Mouse (Mus musculus): ENCODE results near the gene Hspbp1.

Gene Hspbp1

GRCm38 (mm10) chr7:4684632-4685417 lies at the start of gene Hspbp1:
Hspbp1 (minus strand) TSS chr7:4685068.
- peak; percentile 95 for DNase-seq (ENCODE audit: extremely low read depth, insufficient read length, low spot score)

- DNase-seq (ENCODE audit: extremely low read depth, insufficient read length, low spot score): peak; percentile 59
Measured at GRCm38 (mm10) chr7:4732968-4733392, 48.1 kb upstream of the Hspbp1 start.

- no peak for DNase-seq (ENCODE audit: extremely low read depth, insufficient read length, low spot score)
Measured at GRCm38 (mm10) chr7:4731090-4731489, 46.2 kb upstream of the Hspbp1 start.

- DNase-seq (ENCODE audit: extremely low read depth, insufficient read length, low spot score): no peak
Measured at GRCm38 (mm10) chr7:4725169-4725568, 40.3 kb upstream of the Hspbp1 start, which contains the start of gene Tmem150b. Tmem150b (minus strand) TSS chr7:4725249.

- DNase-seq (ENCODE audit: extremely low read depth, insufficient read length, low spot score): no peak
Measured at GRCm38 (mm10) chr7:4724359-4724758, 39.5 kb upstream of the Hspbp1 start.

GRCm38 (mm10) chr7:4723508-4723907 lies 38.6 kb upstream of the Hspbp1 start:
- DNase-seq (ENCODE audit: extremely low read depth, insufficient read length, low spot score): no peak

GRCm38 (mm10) chr7:4719276-4719675 lies 34.4 kb upstream of the Hspbp1 start:
- no peak for DNase-seq (ENCODE audit: extremely low read depth, insufficient read length, low spot score)

- no peak for DNase-seq (ENCODE audit: extremely low read depth, insufficient read length, low spot score)
Measured at GRCm38 (mm10) chr7:4716955-4717354, 32.1 kb upstream of the Hspbp1 start.

GRCm38 (mm10) chr7:4712594-4712993 lies 27.7 kb upstream of the Hspbp1 start:
- DNase-seq (ENCODE audit: extremely low read depth, insufficient read length, low spot score): no peak

GRCm38 (mm10) chr7:4705098-4705497 lies 20.2 kb upstream of the Hspbp1 start:
- no peak for DNase-seq (ENCODE audit: extremely low read depth, insufficient read length, low spot score)

- no peak for DNase-seq (ENCODE audit: extremely low read depth, insufficient read length, low spot score)
Measured at GRCm38 (mm10) chr7:4703195-4703594, 18.3 kb upstream of the Hspbp1 start.

GRCm38 (mm10) chr7:4702334-4702733 lies 17.5 kb upstream of the Hspbp1 start:
- no peak for DNase-seq (ENCODE audit: extremely low read depth, insufficient read length, low spot score)

- DNase-seq (ENCODE audit: extremely low read depth, insufficient read length, low spot score): no peak
Measured at GRCm38 (mm10) chr7:4693004-4693403, 8.1 kb upstream of the Hspbp1 start.

- no peak for DNase-seq (ENCODE audit: extremely low read depth, insufficient read length, low spot score)
Measured at GRCm38 (mm10) chr7:4690951-4691653, 6.2 kb upstream of the Hspbp1 start.

- no peak for DNase-seq (ENCODE audit: extremely low read depth, insufficient read length, low spot score)
Measured at GRCm38 (mm10) chr7:4690387-4690786, 5.5 kb upstream of the Hspbp1 start, which contains the start of gene Brsk1. Brsk1 (plus strand) TSS chr7:4690604.

GRCm38 (mm10) chr7:4684203-4684602 lies 665 bp downstream of the Hspbp1 start:
- DNase-seq (ENCODE audit: extremely low read depth, insufficient read length, low spot score): peak; percentile 18

- no peak for DNase-seq (ENCODE audit: extremely low read depth, insufficient read length, low spot score)
Measured at GRCm38 (mm10) chr7:4683307-4683706, 1.6 kb downstream of the Hspbp1 start.

GRCm38 (mm10) chr7:4675200-4675599 lies 9.7 kb downstream of the Hspbp1 start:
- no peak for DNase-seq (ENCODE audit: extremely low read depth, insufficient read length, low spot score)

- DNase-seq (ENCODE audit: extremely low read depth, insufficient read length, low spot score): no peak
Measured at GRCm38 (mm10) chr7:4674114-4674731, 10.6 kb downstream of the Hspbp1 start.

GRCm38 (mm10) chr7:4671956-4672355 lies 12.9 kb downstream of the Hspbp1 start:
- no peak for DNase-seq (ENCODE audit: extremely low read depth, insufficient read length, low spot score)

- DNase-seq (ENCODE audit: extremely low read depth, insufficient read length, low spot score): no peak
Measured at GRCm38 (mm10) chr7:4670655-4671255, 14.1 kb downstream of the Hspbp1 start.
